Mouse (Mus musculus): Measurements from ENCODE around the gene Hes6. TPM values are rescaled to one million over a fixed set of nuclear protein-coding genes. Genes with fewer than 3 reads are reported as not detected.
A peak's percentile ranks its signal among the peaks of the same experiment; 100 is the strongest.

Hes6 gene
- polyA plus RNA-seq, 1 experiment from 2014 or later: 98.7 TPM

- peak; percentile 58 for ATAC-seq
- Histone ChIP-seq H3K27ac (ENCODE audit: low read length) (peak overlapping the region; percentile 100), H3K36me3 (ENCODE audit: control insufficient read depth, insufficient read depth, low read length) (no peaks in the 10 kb centered on the region), H3K9me3 (ENCODE audit: control insufficient read depth, low read length) (no peaks in the 10 kb centered on the region), H3K4me1 (ENCODE audit: control insufficient read depth, insufficient read depth, low read length) (peaks cover 79% of the 10 kb centered on the region), H3K4me3 (ENCODE audit: low read length) (peak overlapping the region; percentile 87), H3K9ac (ENCODE audit: low read depth, low read length) (peak overlapping the region; percentile 87), H3K27me3 (replicated peaks; ENCODE audit: control insufficient read depth, insufficient read depth, low read length) (no peaks in the 10 kb centered on the region), H3K4me2 (ENCODE audit: low read depth, low read length) (peak overlapping the region; percentile 84)
- WGBS: 6% methylated on average over 11 of the region's 11 CpGs
These were observed 42.5 kb upstream of the Hes6 start for GRCm38 (mm10) chr1:91456301-91456801.

- Histone ChIP-seq H3K27ac (ENCODE audit: low read length) (peak overlapping the region; percentile 100), H3K36me3 (ENCODE audit: control insufficient read depth, insufficient read depth, low read length) (no peaks in the 10 kb centered on the region), H3K9me3 (ENCODE audit: control insufficient read depth, low read length) (no peaks in the 10 kb centered on the region), H3K9ac (ENCODE audit: low read depth, low read length) (peak overlapping the region; percentile 87), H3K27me3 (replicated peaks; ENCODE audit: control insufficient read depth, insufficient read depth, low read length) (no peaks in the 10 kb centered on the region), H3K4me1 (ENCODE audit: control insufficient read depth, insufficient read depth, low read length) (peaks cover 81% of the 10 kb centered on the region), H3K4me2 (ENCODE audit: low read depth, low read length) (peak overlapping the region; percentile 84), H3K4me3 (ENCODE audit: low read length) (peak overlapping the region; percentile 31)
- no peak for ATAC-seq
- WGBS: 11% methylated on average over 7 of the region's 7 CpGs
These were observed 41.9 kb upstream of the Hes6 start for GRCm38 (mm10) chr1:91455661-91456161.

DNA sequence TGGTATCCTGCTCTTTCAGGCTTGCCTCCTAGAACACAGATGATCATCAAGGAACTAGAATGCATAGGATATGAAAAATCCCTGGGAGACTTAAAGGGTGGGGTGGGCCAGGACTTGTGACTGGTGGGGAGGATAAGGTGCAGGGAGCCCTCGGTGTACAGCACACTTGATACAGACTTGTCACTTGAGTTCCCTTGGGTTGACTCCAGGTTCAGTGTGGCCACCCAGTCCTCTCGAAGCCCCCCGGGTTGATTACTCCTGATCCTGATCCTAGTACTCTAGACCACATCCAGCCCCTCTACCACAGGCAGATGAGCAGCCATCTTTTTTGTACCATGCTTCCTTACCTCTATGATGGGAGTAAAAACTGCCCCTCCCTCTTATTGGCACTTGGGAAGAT is 41.1 kb upstream of the Hes6 start:
- peak overlapping the region; percentile 100 for H3K27ac ChIP-seq (ENCODE audit: low read length)
- no peaks in the 10 kb centered on the region for H3K9me3 ChIP-seq (ENCODE audit: control insufficient read depth, low read length)
- no peaks in the 10 kb centered on the region for H3K36me3 ChIP-seq (ENCODE audit: control insufficient read depth, insufficient read depth, low read length)
- 71% methylated on average over 3 of the region's 3 CpGs for WGBS
- H3K27me3 ChIP-seq (replicated peaks; ENCODE audit: control insufficient read depth, insufficient read depth, low read length): no peaks in the 10 kb centered on the region
- H3K4me1 ChIP-seq (ENCODE audit: control insufficient read depth, insufficient read depth, low read length): peaks cover 74% of the 10 kb centered on the region
- no peak for ATAC-seq
- no peak overlapping the region; the same call in 1 of the 2 replicates for H3K4me3 ChIP-seq (ENCODE audit: low read length)
- peak overlapping the region; percentile 87 for H3K9ac ChIP-seq (ENCODE audit: low read depth, low read length)
- H3K4me2 ChIP-seq (ENCODE audit: low read depth, low read length): peak overlapping the region; percentile 84

- peak; percentile 14 for ATAC-seq
- Histone ChIP-seq H3K9ac (ENCODE audit: low read depth, low read length) (peak overlapping the region; percentile 87; the same call in 1 of the 2 replicates), H3K27me3 (replicated peaks; ENCODE audit: control insufficient read depth, insufficient read depth, low read length) (no peaks in the 10 kb centered on the region), H3K27ac (ENCODE audit: low read length) (peak overlapping the region; percentile 100), H3K4me3 (ENCODE audit: low read length) (no peak overlapping the region; the same call in 1 of the 2 replicates), H3K9me3 (ENCODE audit: control insufficient read depth, low read length) (no peaks in the 10 kb centered on the region), H3K36me3 (ENCODE audit: control insufficient read depth, insufficient read depth, low read length) (no peaks in the 10 kb centered on the region), H3K4me2 (ENCODE audit: low read depth, low read length) (0 out of 2 replicates have a peak overlapping the region, but pooled peaks have one; percentile 84), H3K4me1 (ENCODE audit: control insufficient read depth, insufficient read depth, low read length) (peaks cover 74% of the 10 kb centered on the region)
- WGBS: 67% methylated on average over 3 of the region's 3 CpGs
These were observed 40.5 kb upstream of the Hes6 start for GRCm38 (mm10) chr1:91454366-91454765.

DNA sequence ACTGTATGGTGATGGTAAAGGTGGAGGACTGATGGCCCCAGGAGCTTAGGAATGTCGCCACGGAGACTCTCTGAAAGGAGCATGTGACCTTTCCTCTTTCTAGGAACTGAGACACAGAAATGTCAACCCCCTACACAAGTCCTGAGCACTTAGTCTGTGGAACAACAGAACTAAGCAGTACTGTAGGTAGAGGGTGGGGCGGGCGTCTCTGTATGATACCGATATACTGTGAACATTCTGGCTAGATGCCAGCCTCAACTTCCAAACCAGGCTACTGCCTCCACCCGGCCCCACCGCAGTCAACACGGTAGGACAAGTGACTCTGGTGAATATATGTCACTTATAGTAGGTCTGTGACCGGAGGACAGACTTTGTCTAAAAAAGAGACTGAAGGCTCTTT is 40.1 kb upstream of the Hes6 start:
- Histone ChIP-seq H3K9ac (ENCODE audit: low read depth, low read length) (peak overlapping the region; percentile 87; the same call in 1 of the 2 replicates), H3K4me2 (ENCODE audit: low read depth, low read length) (no peak overlapping the region), H3K4me3 (ENCODE audit: low read length) (no peak overlapping the region), H3K27me3 (replicated peaks; ENCODE audit: control insufficient read depth, insufficient read depth, low read length) (no peaks in the 10 kb centered on the region), H3K9me3 (ENCODE audit: control insufficient read depth, low read length) (no peaks in the 10 kb centered on the region), H3K36me3 (ENCODE audit: control insufficient read depth, insufficient read depth, low read length) (no peaks in the 10 kb centered on the region), H3K27ac (ENCODE audit: low read length) (peak overlapping the region; percentile 100), H3K4me1 (ENCODE audit: control insufficient read depth, insufficient read depth, low read length) (peaks cover 77% of the 10 kb centered on the region)
- WGBS: 66% methylated on average over 9 of the region's 9 CpGs
- peak; percentile 20 for ATAC-seq

DNA sequence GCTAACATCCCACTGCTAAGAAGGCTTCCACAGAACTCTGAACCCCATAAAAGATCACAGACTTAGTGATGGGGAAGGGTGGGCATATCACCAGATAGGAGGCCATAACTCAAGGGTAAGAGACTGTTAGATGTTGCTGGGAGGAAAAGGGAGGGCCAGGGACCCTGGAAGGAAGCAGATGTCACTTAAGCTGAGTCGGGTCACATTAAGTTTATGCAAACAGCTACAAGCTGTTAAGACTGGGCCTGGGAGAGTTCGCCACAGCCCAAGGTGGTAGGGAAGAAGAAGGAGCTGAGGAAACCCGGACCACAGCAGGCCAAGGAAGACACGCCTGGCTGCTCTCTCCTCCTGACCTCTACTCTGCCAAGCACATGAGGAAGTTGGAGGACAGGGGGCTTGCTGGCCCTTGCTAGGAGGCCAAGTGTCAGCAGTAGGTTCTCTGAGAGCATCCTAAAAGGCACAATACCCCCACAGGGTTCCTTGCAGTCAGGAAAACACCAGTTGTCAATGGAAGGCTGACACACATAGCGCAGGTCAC is 37.8 kb upstream of the Hes6 start:
- peaks cover 58% of the 10 kb centered on the region for H3K4me1 ChIP-seq (ENCODE audit: control insufficient read depth, insufficient read depth, low read length)
- H3K9ac ChIP-seq (ENCODE audit: low read depth, low read length): 0 out of 2 replicates have a peak overlapping the region, but pooled peaks have one; percentile 49
- no peak overlapping the region for H3K4me2 ChIP-seq (ENCODE audit: low read depth, low read length)
- no peak overlapping the region for H3K4me3 ChIP-seq (ENCODE audit: low read length)
- 0 out of 2 replicates have a peak overlapping the region, but pooled peaks have one; percentile 33 for H3K27ac ChIP-seq (ENCODE audit: low read length)
- no peak for ATAC-seq
- no peaks in the 10 kb centered on the region for H3K27me3 ChIP-seq (replicated peaks; ENCODE audit: control insufficient read depth, insufficient read depth, low read length)
- 0 out of 2 replicates have a peak, but pooled peaks cover 5% of the 10 kb centered on the region for H3K9me3 ChIP-seq (ENCODE audit: control insufficient read depth, low read length)
- WGBS: 55% methylated on average over 5 of the region's 5 CpGs
- H3K36me3 ChIP-seq (ENCODE audit: control insufficient read depth, insufficient read depth, low read length): peaks cover 15% of the 10 kb centered on the region

DNA sequence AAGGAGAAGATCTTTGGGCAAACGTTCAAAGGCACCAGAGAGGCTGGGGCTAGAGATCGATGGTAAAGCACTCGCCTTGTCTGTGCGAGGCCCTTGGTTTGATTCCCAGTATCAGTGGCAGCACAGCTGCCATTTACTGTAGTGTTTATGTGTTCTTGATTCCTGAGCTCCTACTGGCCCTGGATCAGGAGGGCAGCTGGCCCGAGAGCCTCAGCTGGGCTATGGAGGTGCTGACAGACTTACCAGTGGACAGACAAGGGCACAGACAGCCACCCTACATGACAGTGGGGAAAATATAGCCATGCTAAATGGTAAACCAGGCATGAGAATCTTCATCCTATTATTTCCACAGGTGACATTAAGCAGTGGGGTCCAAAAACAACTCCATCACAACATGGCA is 37.0 kb upstream of the Hes6 start:
- no peak overlapping the region for H3K4me2 ChIP-seq (ENCODE audit: low read depth, low read length)
- ATAC-seq: no peak
- H3K4me3 ChIP-seq (ENCODE audit: low read length): no peak overlapping the region
- WGBS: 81% methylated on average over 5 of the region's 5 CpGs
- peaks cover 57% of the 10 kb centered on the region for H3K4me1 ChIP-seq (ENCODE audit: control insufficient read depth, insufficient read depth, low read length)
- 0 out of 2 replicates have a peak, but pooled peaks cover 5% of the 10 kb centered on the region for H3K9me3 ChIP-seq (ENCODE audit: control insufficient read depth, low read length)
- H3K27ac ChIP-seq (ENCODE audit: low read length): no peak overlapping the region
- H3K27me3 ChIP-seq (replicated peaks; ENCODE audit: control insufficient read depth, insufficient read depth, low read length): no peaks in the 10 kb centered on the region
- peaks cover 15% of the 10 kb centered on the region for H3K36me3 ChIP-seq (ENCODE audit: control insufficient read depth, insufficient read depth, low read length)
- H3K9ac ChIP-seq (ENCODE audit: low read depth, low read length): no peak overlapping the region

GRCm38 (mm10) chr1:91448688-91449087 is 34.9 kb upstream of the Hes6 start:
- H3K27ac ChIP-seq (ENCODE audit: low read length): peak overlapping the region; percentile 50; the same call in 1 of the 2 replicates
- H3K4me1 ChIP-seq (ENCODE audit: control insufficient read depth, insufficient read depth, low read length): peaks cover 38% of the 10 kb centered on the region
- H3K27me3 ChIP-seq (replicated peaks; ENCODE audit: control insufficient read depth, insufficient read depth, low read length): no peaks in the 10 kb centered on the region
- H3K4me2 ChIP-seq (ENCODE audit: low read depth, low read length): no peak overlapping the region
- H3K4me3 ChIP-seq (ENCODE audit: low read length): no peak overlapping the region
- ATAC-seq: peak; percentile 2; the same call in 1 of the 2 replicates
- WGBS: 83% methylated on average over 10 of the region's 10 CpGs
- peaks cover 15% of the 10 kb centered on the region for H3K36me3 ChIP-seq (ENCODE audit: control insufficient read depth, insufficient read depth, low read length)
- 0 out of 2 replicates have a peak, but pooled peaks cover 5% of the 10 kb centered on the region for H3K9me3 ChIP-seq (ENCODE audit: control insufficient read depth, low read length)
- H3K9ac ChIP-seq (ENCODE audit: low read depth, low read length): no peak overlapping the region

DNA sequence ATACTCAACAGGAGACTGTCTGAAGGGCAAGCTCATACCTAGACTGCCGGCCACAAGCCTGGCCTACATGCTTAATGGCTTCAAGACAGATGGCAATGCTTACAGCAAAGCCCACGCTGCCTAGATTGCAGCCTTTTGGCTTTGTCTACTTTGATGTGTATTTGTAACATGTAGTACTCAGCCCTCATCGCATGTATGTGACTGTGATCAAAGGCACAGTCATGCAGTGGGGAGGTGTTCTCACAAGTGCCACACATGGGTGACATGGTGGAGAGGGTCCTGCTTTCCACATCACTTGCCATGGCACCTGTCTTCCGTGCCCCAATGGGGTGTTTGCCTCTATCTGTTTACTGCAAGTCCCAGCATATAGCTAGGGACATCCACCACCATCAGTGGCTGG is 32.7 kb upstream of the Hes6 start:
- 89% methylated on average over 4 of the region's 4 CpGs for WGBS
- Histone ChIP-seq H3K27me3 (replicated peaks; ENCODE audit: control insufficient read depth, insufficient read depth, low read length) (no peaks in the 10 kb centered on the region), H3K9me3 (ENCODE audit: control insufficient read depth, low read length) (0 out of 2 replicates have a peak, but pooled peaks cover 5% of the 10 kb centered on the region), H3K4me2 (ENCODE audit: low read depth, low read length) (no peak overlapping the region), H3K9ac (ENCODE audit: low read depth, low read length) (no peak overlapping the region), H3K4me1 (ENCODE audit: control insufficient read depth, insufficient read depth, low read length) (peaks cover 22% of the 10 kb centered on the region), H3K27ac (ENCODE audit: low read length) (peak overlapping the region; percentile 68), H3K4me3 (ENCODE audit: low read length) (no peak overlapping the region), H3K36me3 (ENCODE audit: control insufficient read depth, insufficient read depth, low read length) (peaks cover 15% of the 10 kb centered on the region)
- ATAC-seq: no peak

Data from intestine, embryonic 16.5 days (tissue).